Mouse (Mus musculus): ENCODE results near the gene Esrrg.

DNA sequence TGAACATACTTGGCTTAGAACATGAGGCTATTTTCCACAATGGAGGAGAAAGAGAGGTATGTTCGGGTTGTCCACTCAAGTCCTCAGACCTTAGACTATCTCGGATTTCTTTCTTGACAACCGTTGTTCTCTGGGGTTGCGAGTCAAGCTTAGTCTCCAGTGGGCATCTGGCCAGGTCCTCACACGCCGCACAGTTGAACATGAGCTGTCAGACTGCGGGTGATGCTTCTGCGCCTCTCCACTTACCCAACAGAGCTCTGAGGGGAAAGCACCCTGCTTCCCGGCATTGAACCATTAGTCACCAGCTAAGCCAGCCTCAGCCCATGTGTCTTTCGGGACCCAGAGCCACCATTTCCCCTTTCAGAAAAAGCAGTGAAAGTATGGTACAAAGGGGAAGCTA, 633.2 kb downstream of the Esrrg start:
- TF ChIP-seq CTCF (IDR thresholded peaks at IDR 0.05; ENCODE audit: extremely low read depth, insufficient read depth, low read length) (no peak), POLR2A (IDR thresholded peaks at IDR 0.05; ENCODE audit: extremely low read depth, insufficient read depth, low read length) (no peak)
